ENCODE assay signal across 24 mouse cellular contexts in genomic region chr10:43851898-43852297, GRCm38 (mm10). TPM values are rescaled to one million over a fixed set of nuclear protein-coding genes. Genes with fewer than 3 reads are reported as not detected.
DNase-seq lines count a peak whose midpoint lies in the region; ATAC-seq and TF ChIP-seq lines count a peak whose summit lies in the region.
"Had no signal": no experiment of that assay in that cellular context is flagged by ENCODE, and none has a peak within 500 bp of the region (broad histone marks: within the 10 kb centered on the region; RNA-seq: fewer than 3 reads in every experiment).

No protein-coding gene starts in this region.

- no peaks in the 10 kb centered on the region for H3K79me2 ChIP-seq in CH12.LX (replicated peaks; ENCODE audit: control insufficient read depth, extremely low read depth, insufficient read depth, poor library complexity, severe bottlenecking)
- H3K79me2 ChIP-seq in MEL (ENCODE audit: control insufficient read depth, insufficient read depth, low read length, poor library complexity): no peaks in the 10 kb centered on the region

- DNase-seq in CH12.LX (ENCODE audit: extremely low read depth): no peak
- peak; percentile 44 for DNase-seq in MEL (ENCODE audit: low read depth, low spot score)
- DNase-seq in MEL-GATA-1-ER (ENCODE audit: extremely low read depth, low read depth): peak; percentile 49
- no peak for DNase-seq in layer of hippocampus, adult 8-10 months (ENCODE audit: low spot score in 2 of 2)
- no peak for DNase-seq in layer of hippocampus, postnatal 10 days (ENCODE audit: low spot score in 2 of 2)
- DNase-seq: adrenal gland, adult 2 months; adrenal gland, adult 8-10 months; adrenal gland, postnatal 10 days; adrenal gland, postnatal 14 days; adrenal gland, postnatal 25 days; adrenal gland, postnatal 36 days; B cell, adult 2 months; cerebellum, adult 11 months; cerebellum, adult 11-12 months; cerebellum, adult 18-20 months; cerebellum, adult 2 months; cerebellum, adult 8-10 months; cerebellum, adult 9-10 months; cerebellum, adult 9-11 months had no signal

- dilution Hi-C loops in CH12.LX (cut with MboI; ENCODE audit: extremely low pct_ligation_motif_present, extremely low pct_unique_long_range_greater_than_20kb, low sequenced_read_pairs): no loop called here

- no peak overlapping the region for H3K4me2 ChIP-seq in CH12.LX (ENCODE audit: insufficient read depth, low read depth, poor library complexity, severe bottlenecking)

- in situ Hi-C loops in CH12.LX (cut with MboI; ENCODE audit: low pct_ligation_motif_present, low pct_unique_long_range_greater_than_20kb, low sequenced_read_pairs): no loop called here

- no peak overlapping the region for H3K9ac ChIP-seq in CH12.LX (ENCODE audit: insufficient read depth, low read depth)
- no peak overlapping the region for H3K9ac ChIP-seq in MEL (ENCODE audit: control insufficient read depth, low read depth, low read length, poor library complexity, severe bottlenecking)

- no peak overlapping the region for H3K27ac ChIP-seq in CH12.LX (ENCODE audit: insufficient read depth, low read depth)
- H3K27ac ChIP-seq in MEL (ENCODE audit: control insufficient read depth, low read depth, low read length): no peak overlapping the region

- peaks cover 3% of the 10 kb centered on the region for H3K9me3 ChIP-seq in CH12.LX (replicated peaks; ENCODE audit: low read length)
- H3K9me3 ChIP-seq in MEL (replicated peaks; ENCODE audit: insufficient read depth, low read length): no peaks in the 10 kb centered on the region
- H3K9me3 ChIP-seq: G1E had no signal

- H3K36me3 ChIP-seq in CH12.LX (replicated peaks in 1 of 2; ENCODE audit: control insufficient read depth in 1 of 2, insufficient read depth in 1 of 2, low read length in 1 of 2): no peaks in the 10 kb centered on the region
- peaks cover 0 to 17% of the 10 kb centered on the region in 2 experiments; a peak in 2 of 4 replicates for H3K36me3 ChIP-seq in MEL (ENCODE audit: control insufficient read depth in 1 of 2, insufficient read depth in 2 of 2, low read length in 2 of 2)
- H3K36me3 ChIP-seq: G1E had no signal

- peaks cover 7 to 25% of the 10 kb centered on the region in 2 experiments; a peak in 3 of 4 replicates for H3K4me1 ChIP-seq in CH12.LX (ENCODE audit: control insufficient read depth in 1 of 2, insufficient read depth in 2 of 2)
- peaks cover 3 to 19% of the 10 kb centered on the region in 2 experiments; a peak in 3 of 4 replicates for H3K4me1 ChIP-seq in MEL (ENCODE audit: control insufficient read depth in 1 of 2, insufficient read depth in 2 of 2, low read length in 2 of 2)

- TF ChIP-seq EP300 in CH12.LX (IDR thresholded peaks at IDR 0.05; ENCODE audit: low read length): no peak
- peak in 1 of 2 experiments; percentile 42; a peak in 3 of 4 replicates for TF ChIP-seq EP300 in MEL (IDR thresholded peaks at IDR 0.05; ENCODE audit: low read depth in 1 of 2, low read length in 2 of 2)

- TF ChIP-seq RAD21 in CH12.LX (IDR thresholded peaks at IDR 0.05; ENCODE audit: low read depth, low read length) (no peak), MEL (IDR thresholded peaks at IDR 0.05; ENCODE audit: low read depth, low read length) (no peak)

- no peak for ATAC-seq in cerebellum, adult (ENCODE audit: insufficient number of reproducible peaks, low FRiP score, low TSS enrichment)
- ATAC-seq: activated CD4-positive, CD25-positive, alpha-beta regulatory T cell, adult 4 months; CD4-positive, CD25-positive, alpha-beta regulatory T cell, adult 4 months; Patski had no signal

- TF ChIP-seq CTCF in CH12.LX (conservative IDR thresholded peaks at IDR 0.05 in 1 of 2, IDR thresholded peaks at IDR 0.05 in 1 of 2; ENCODE audit: low read depth in 2 of 2, low read length in 2 of 2) (no peak), MEL (IDR thresholded peaks at IDR 0.05 in 2 of 3, conservative IDR thresholded peaks at IDR 0.05 in 1 of 3; ENCODE audit: control insufficient read depth in 1 of 3, insufficient read depth in 1 of 3, low read depth in 2 of 3, low read length in 3 of 3, poor library complexity in 1 of 3, severe bottlenecking in 1 of 3) (no peak)

- H3K4me3 ChIP-seq in CH12.LX (replicated peaks in 1 of 3; ENCODE audit: low read depth in 2 of 3, low read length in 2 of 3, poor library complexity in 1 of 3) (no peak overlapping the region), MEL (ENCODE audit: control insufficient read depth in 1 of 2, insufficient read depth in 1 of 2, low read depth in 2 of 2, low read length in 2 of 2) (no peak overlapping the region)

- H3K27me3 ChIP-seq in CH12.LX (replicated peaks): no peaks in the 10 kb centered on the region
- no peaks in the 10 kb centered on the region for H3K27me3 ChIP-seq in MEL (ENCODE audit: control insufficient read depth in 1 of 2, insufficient read depth in 2 of 2, low read length in 2 of 2)
- H3K27me3 ChIP-seq: Patski had no signal

- TF ChIP-seq POLR2A in CH12.LX (IDR thresholded peaks at IDR 0.05; ENCODE audit: low read depth, low read length): no peak
- TF ChIP-seq POLR2A in MEL (IDR thresholded peaks at IDR 0.05; ENCODE audit: control insufficient read depth in 1 of 2, insufficient read depth in 1 of 2, low read depth in 1 of 2, low read length in 2 of 2, poor library complexity in 1 of 2): no peak

TF ChIP-seq in CH12.LX, 34 proteins besides CTCF, POLR2A, EP300 and RAD21:
- TF ChIP-seq ZNF384 (IDR thresholded peaks at IDR 0.05; ENCODE audit: low read depth, low read length) (peak; percentile 73), USF2 (conservative IDR thresholded peaks at IDR 0.05; ENCODE audit: low read depth, low read length) (no peak)

TF ChIP-seq in MEL, 35 proteins besides CTCF, POLR2A, EP300 and RAD21:
- TF ChIP-seq ZNF384 (IDR thresholded peaks at IDR 0.05; ENCODE audit: low read depth, low read length): peak; percentile 97; the same call in 1 of the 2 replicates
- TF ChIP-seq POLR2AphosphoS5 (IDR thresholded peaks at IDR 0.05; ENCODE audit: borderline replicate concordance, low read depth, low read length): no peak
- TF ChIP-seq GATA1 (IDR thresholded peaks at IDR 0.05; ENCODE audit: low read depth, low read length): peak; percentile 42
- no peak for TF ChIP-seq CHD2 (IDR thresholded peaks at IDR 0.05; ENCODE audit: low read length)
- TF ChIP-seq GABPA (IDR thresholded peaks at IDR 0.05; ENCODE audit: low read depth, low read length): no peak
- TF ChIP-seq ETS1 (IDR thresholded peaks at IDR 0.05; ENCODE audit: low read depth, low read length): no peak
- TF ChIP-seq UBTF (IDR thresholded peaks at IDR 0.05; ENCODE audit: borderline replicate concordance, insufficient read depth, low read depth, low read length): no peak
- TF ChIP-seq ELF1 (IDR thresholded peaks at IDR 0.05; ENCODE audit: low read depth, low read length): no peak

RNA-seq across cellular contexts. Expression of gene Qrsl1, which starts 49.6 kb away (rescaled TPM):
- total RNA-seq in CH12.LX (2012; rRNA removed) (41.8 and 44.0 TPM in 2 replicates), CH12.LX (2014; rRNA removed) (46.8 and 55.3 TPM in 2 replicates), MEL (2012; rRNA removed) (19.1 and 19.4 TPM in 2 replicates)
- polyA plus RNA-seq in CH12.LX (2012; ENCODE audit: insufficient read length, low read depth) (47.1 and 49.5 TPM in 2 replicates), MEL (2012; ENCODE audit: insufficient read depth in 1 of 2, insufficient read length in 2 of 2, low read depth in 1 of 2, low replicate concordance in 2 of 2, missing spikeins in 1 of 2) (10 to 100 TPM in 1 of 2 experiments, not detected in 1; 19.5 TPM)
- 10 to 100 TPM; 13.8 to 15.9 (median 14.8) TPM for total RNA-seq in layer of hippocampus, adult 8-10 months (2022)
- total RNA-seq in layer of hippocampus, postnatal 10 days (2021): 10 to 100 TPM; 15.6 to 17.3 TPM

RNA-seq across cellular contexts. Expression of gene Rtn4ip1, which starts 49.7 kb away (rescaled TPM):
- total RNA-seq in CH12.LX (2012; rRNA removed) (24.7 and 30.2 TPM in 2 replicates), CH12.LX (2014; rRNA removed) (11.5 and 12.0 TPM in 2 replicates), MEL (2012; rRNA removed) (11.6 and 12.6 TPM in 2 replicates)
- polyA plus RNA-seq in CH12.LX (2012; ENCODE audit: insufficient read length, low read depth) (63.6 and 68.3 TPM in 2 replicates), MEL (2012; ENCODE audit: insufficient read depth in 1 of 2, insufficient read length in 2 of 2, low read depth in 1 of 2, low replicate concordance in 2 of 2, missing spikeins in 1 of 2) (10 to 100 TPM in 1 of 2 experiments, not detected in 1; 23.5 TPM)
- 10 to 100 TPM; 14.8 to 17.8 (median 16.2) TPM for total RNA-seq in layer of hippocampus, adult 8-10 months (2022)
- 10 to 100 TPM; 12.7 to 12.9 TPM for total RNA-seq in layer of hippocampus, postnatal 10 days (2021)

Comparison
In these comparisons a context has a peak if more than half of its experiments do, and no peak if none do; other contexts are left out.
1. DNase-seq: peak in MEL (single experiment) and MEL-GATA-1-ER (single experiment); none in CH12.LX (single experiment), layer of hippocampus, adult 8-10 months (0 of 2) and layer of hippocampus, postnatal 10 days (0 of 2).
2. Of the 35 proteins assayed by ChIP-seq in both MEL and CH12.LX: peak only in MEL: none; only in CH12.LX: none; in both: ZNF384; in neither: 33; mixed calls (peak in some experiments, not most) for 1.